22 mouse cellular contexts compared by ENCODE assay signal in genomic region chr12:95424739-95425138, GRCm38 (mm10).
DNase-seq lines count a peak whose midpoint lies in the region; ATAC-seq and TF ChIP-seq lines count a peak whose summit lies in the region.
"Had no signal": no experiment of that assay in that cellular context is flagged by ENCODE, and none has a peak within 500 bp of the region (broad histone marks: within the 10 kb centered on the region; RNA-seq: fewer than 3 reads in every experiment).

No protein-coding gene starts in this region.

- no peaks in the 10 kb centered on the region for H3K9me3 ChIP-seq in heart, embryonic 10.5 days
- no peaks in the 10 kb centered on the region for H3K9me3 ChIP-seq in heart, embryonic 11.5 days (replicated peaks; ENCODE audit: control insufficient read depth, low read length)

- peak; percentile 67; the same call in 1 of the 2 replicates for ATAC-seq in heart, embryonic 11.5 days (replicated peaks; ENCODE audit: insufficient number of reproducible peaks, low FRiP score, low TSS enrichment)
- ATAC-seq: activated CD4-positive, CD25-positive, alpha-beta regulatory T cell, adult 4 months; CD4-positive, CD25-positive, alpha-beta regulatory T cell, adult 4 months; Patski had no signal

- no peak overlapping the region for H3K27ac ChIP-seq in heart, embryonic 10.5 days
- H3K27ac ChIP-seq in heart, embryonic 11.5 days (ENCODE audit: low read depth, low read length): no peak overlapping the region
- no peak overlapping the region for H3K27ac ChIP-seq in heart, adult 2 months

- no peak for TF ChIP-seq EP300 in heart, adult 2 months (IDR thresholded peaks at IDR 0.05; ENCODE audit: insufficient read depth, low read depth, low read length)

- H3K4me1 ChIP-seq in heart, embryonic 10.5 days: no peaks in the 10 kb centered on the region
- no peaks in the 10 kb centered on the region for H3K4me1 ChIP-seq in heart, embryonic 11.5 days (ENCODE audit: control insufficient read depth, insufficient read depth, low read length)
- H3K4me1 ChIP-seq in heart, adult 2 months (ENCODE audit: control insufficient read depth, insufficient read depth, low read length): no peaks in the 10 kb centered on the region

- intact Hi-C loops in heart, postnatal 10 days (cut with DNase I): no loop called here
- intact Hi-C loops in heart, adult 2 months (cut with DNase I): no loop called here

- no peak overlapping the region for H3K4me2 ChIP-seq in heart, embryonic 11.5 days

- no peak for TF ChIP-seq POLR2A in heart, adult 2 months (IDR thresholded peaks at IDR 0.05; ENCODE audit: insufficient read depth, low read depth, low read length)

- peak; percentile 9 for DNase-seq in embryo, embryonic 10 days (ENCODE audit: low spot score)
- DNase-seq in embryo, embryonic 10.5 days (ENCODE audit: low spot score): no peak
- DNase-seq in heart, adult 11 months: peak; percentile 64
- no peak for DNase-seq in heart, postnatal 10 days
- peak; percentile 77 for DNase-seq in heart, embryonic 10.5 days (ENCODE audit: low spot score)
- DNase-seq in heart, postnatal 4 days: no peak
- no peak for DNase-seq in heart, adult 2 months
- DNase-seq: adrenal gland, adult 2 months; adrenal gland, adult 8-10 months; adrenal gland, postnatal 10 days; adrenal gland, postnatal 14 days; adrenal gland, postnatal 25 days; adrenal gland, postnatal 36 days; B cell, adult 2 months; cerebellum, adult 11 months; cerebellum, adult 11-12 months had no signal

- WGBS in heart, embryonic 10.5 days: 25% methylated on average over 2 of the region's 2 CpGs
- WGBS in heart, embryonic 11.5 days (ENCODE audit: insufficient replicate concordance): 25% methylated on average over 2 of the region's 2 CpGs
- 62% methylated on average over 2 of the region's 2 CpGs for WGBS in heart, adult 2 months

- no peaks in the 10 kb centered on the region for H3K79me2 ChIP-seq in heart, adult 2 months (replicated peaks; ENCODE audit: control insufficient read depth, insufficient read depth, low read length)

- H3K27me3 ChIP-seq in heart, embryonic 10.5 days (ENCODE audit: insufficient read depth, poor library complexity, severe bottlenecking): no peaks in the 10 kb centered on the region
- H3K27me3 ChIP-seq in heart, embryonic 11.5 days (ENCODE audit: control insufficient read depth, insufficient read depth, low read length): no peaks in the 10 kb centered on the region
- no peaks in the 10 kb centered on the region for H3K27me3 ChIP-seq in heart, adult 2 months (ENCODE audit: control insufficient read depth, insufficient read depth, low read length)
- H3K27me3 ChIP-seq: CH12.LX, Patski had no signal

- H3K4me3 ChIP-seq in heart, embryonic 10.5 days: no peak overlapping the region
- H3K4me3 ChIP-seq in heart, embryonic 11.5 days (ENCODE audit: low read depth, low read length): no peak overlapping the region
- H3K4me3 ChIP-seq in heart, adult 2 months: no peak overlapping the region

- no peak for TF ChIP-seq CTCF in heart, adult 2 months (IDR thresholded peaks at IDR 0.05)

- H3K9ac ChIP-seq in heart, embryonic 11.5 days (ENCODE audit: low read depth, low read length): no peak overlapping the region
- no peak overlapping the region for H3K9ac ChIP-seq in heart, adult 2 months (ENCODE audit: low read depth, low read length)

- H3K36me3 ChIP-seq in heart, embryonic 10.5 days: no peaks in the 10 kb centered on the region
- H3K36me3 ChIP-seq in heart, embryonic 11.5 days (ENCODE audit: control insufficient read depth, insufficient read depth, low read length): no peaks in the 10 kb centered on the region
- H3K36me3 ChIP-seq in heart, adult 2 months (ENCODE audit: control insufficient read depth, insufficient read depth, low read length): no peaks in the 10 kb centered on the region
- H3K36me3 ChIP-seq: G1E had no signal

Comparison
In these comparisons a context has a peak if more than half of its experiments do, and no peak if none do; other contexts are left out.
1. DNase-seq: peak in embryo, embryonic 10 days (single experiment), heart, adult 11 months (single experiment) and heart, embryonic 10.5 days (single experiment); none in embryo, embryonic 10.5 days (single experiment), heart, postnatal 10 days (0 of 2), heart, postnatal 4 days (single experiment) and heart, adult 2 months (0 of 2).